Mouse (Mus musculus) hindbrain, embryonic 11.5 days (tissue): ENCODE measurements around the gene Capn10. TPM values are rescaled to one million over a fixed set of nuclear protein-coding genes. Genes with fewer than 3 reads are reported as not detected.
A peak's percentile ranks its signal among the peaks of the same experiment; 100 is the strongest.
"Not testable (repeated sequence)": the region's sequence is repeated elsewhere in the genome, so short reads cannot be mapped to it uniquely, and the experiment has no call there.

Experiments
- ATAC-seq: fragments of 200-750 bp; cut with Nextera tagmentation; 2 replicates; pipeline ENCODE4 v1.8.0; 2017; ENCODE audit warnings: mild to moderate bottlenecking, moderate TSS enrichment, moderate library complexity; ENCODE audit not compliant: low FRiP score
- DNase-seq: peaks from one replicate; pipeline ENCODE4 v3.0.0-alpha.2; 2015; ENCODE audit warnings: low spot score
- H3K27ac ChIP-seq: fragments of 300-500 bp; sonication (generic); 2 replicates; pipeline ENCODE4 v1.5.1; 2014; ENCODE audit warnings: mild to moderate bottlenecking, low read depth, low read length
- H3K27me3 ChIP-seq: fragments of 300-500 bp; sonication (generic); 2 replicates; pipeline ENCODE4 v1.6.1; 2014; ENCODE audit warnings: mild to moderate bottlenecking, low read length, moderate library complexity, mixed read lengths; ENCODE audit not compliant: control insufficient read depth, insufficient read depth
- H3K36me3 ChIP-seq: fragments of 300-500 bp; sonication (generic); 2 replicates; pipeline ENCODE4 v1.6.1; 2014; ENCODE audit warnings: mild to moderate bottlenecking, low read length, moderate library complexity, mixed read lengths; ENCODE audit not compliant: control insufficient read depth, insufficient read depth
- H3K4me1 ChIP-seq: fragments of 300-500 bp; sonication (generic); replicated peaks from 2 replicates; pipeline ENCODE4 v1.6.1; 2014; ENCODE audit warnings: low read length, mixed read lengths; ENCODE audit not compliant: control insufficient read depth, insufficient read depth
- H3K4me2 ChIP-seq: fragments of 300-500 bp; sonication (generic); replicated peaks from 2 replicates; pipeline ENCODE4 v1.6.1; 2014; ENCODE audit warnings: mild to moderate bottlenecking, low read depth, low read length
- H3K4me3 ChIP-seq: fragments of 300-500 bp; sonication (generic); 2 replicates; pipeline ENCODE4 v1.5.1; 2014; ENCODE audit warnings: low read depth, low read length
- H3K9ac ChIP-seq: fragments of 300-500 bp; sonication (generic); 2 replicates; pipeline ENCODE4 v1.6.1; 2014; ENCODE audit warnings: low read depth, low read length
- H3K9me3 ChIP-seq: fragments of 300-500 bp; sonication (generic); 2 replicates; pipeline ENCODE4 v1.6.1; 2016; ENCODE audit warnings: low read length; ENCODE audit not compliant: control insufficient read depth
- WGBS: fragments of 180-500 bp; shearing (Covaris S2); extraction: QIAGEN DNeasy Blood & Tissue Kit; methylation state at CpG from one replicate; pipeline ENCODE4 v1.1.7; 2014; 5-methylcytosine and 5-hydroxymethylcytosine counted together
- polyA plus RNA-seq: library from polyadenylated mRNA; unstranded; fragments of >200 nt; fragmentation: Nextera tagmentation; extraction: Ambion mirVana; gene quantifications from 2 replicates; pipeline ENCODE4 v1.2.1, GENCODE M21; 2014

Gene Capn10
- polyA plus RNA-seq, 1 experiment from 2014 or later, result 32.3 TPM

DNA sequence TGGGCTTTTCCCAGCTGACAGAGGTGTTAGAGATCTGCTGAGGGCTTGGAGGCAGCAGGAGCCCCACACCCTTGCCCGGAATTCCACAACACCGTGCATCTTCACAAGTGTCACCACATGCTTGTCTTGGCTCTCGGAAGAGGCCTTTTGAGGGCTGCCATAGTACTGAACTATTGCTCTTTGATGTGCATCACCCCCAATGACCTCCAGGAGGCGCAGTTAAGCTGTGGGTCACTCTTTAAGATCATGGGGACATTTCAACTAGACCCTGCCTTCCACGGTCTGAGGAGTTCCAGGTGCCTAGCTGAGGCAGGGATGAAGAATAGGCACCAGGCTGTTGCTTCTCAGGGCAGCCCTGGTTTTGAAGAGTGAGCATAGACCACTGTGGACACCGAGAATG lies 15.2 kb downstream of the Capn10 start:
- no peaks in the 10 kb centered on the region for H3K4me1 ChIP-seq
- DNase-seq (peak; percentile 42), ATAC-seq (no peak)
- H3K36me3 ChIP-seq, result no peaks in the 10 kb centered on the region
- 67% methylated on average over 6 of the region's 6 CpGs for WGBS
- H3K9me3 ChIP-seq, result no peaks in the 10 kb centered on the region
- no peaks in the 10 kb centered on the region for H3K27me3 ChIP-seq
- no peak overlapping the region for H3K4me2 ChIP-seq
- H3K4me3 ChIP-seq, result no peak overlapping the region
- no peak overlapping the region for H3K27ac ChIP-seq
- no peak overlapping the region for H3K9ac ChIP-seq

DNA sequence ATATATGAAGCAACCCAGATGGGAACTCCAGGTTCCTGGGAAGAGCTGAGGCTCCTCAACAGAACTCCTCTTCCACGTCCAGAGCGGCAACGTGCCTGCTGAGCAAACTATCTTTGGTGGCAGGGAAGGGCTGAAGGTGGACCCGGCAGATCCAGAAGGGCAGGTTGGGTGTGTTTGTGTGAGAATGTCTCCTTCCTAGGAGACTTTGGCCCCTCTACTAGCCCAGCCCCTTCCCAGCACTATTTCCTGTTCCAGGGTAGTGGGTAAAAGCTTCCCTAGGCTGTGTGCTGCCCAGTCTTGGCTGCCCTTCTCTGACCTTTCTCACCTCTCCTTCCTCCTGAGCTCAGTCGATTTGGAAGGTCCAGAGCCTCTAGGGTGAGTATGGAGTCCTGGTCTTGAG lies 16.4 kb downstream of the Capn10 start, which contains the start of gene Gpr35:
TSS of gene Gpr35 (plus strand) at position 259 of the 400 bp plus-strand sequence.
- no peaks in the 10 kb centered on the region for H3K9me3 ChIP-seq
- H3K4me1 ChIP-seq, result no peaks in the 10 kb centered on the region
- no peak within 1 kb of the TSS for H3K27ac ChIP-seq
- ATAC-seq (no peak), DNase-seq (no peak)
- H3K9ac ChIP-seq, result no peak within 1 kb of the TSS
- no peaks in the 10 kb centered on the region for H3K27me3 ChIP-seq
- H3K4me3 ChIP-seq, result no peak within 1 kb of the TSS
- no peak within 1 kb of the TSS for H3K4me2 ChIP-seq
- no peaks in the 10 kb centered on the region for H3K36me3 ChIP-seq
- WGBS, result 78% methylated on average over 5 of the region's 5 CpGs

DNA sequence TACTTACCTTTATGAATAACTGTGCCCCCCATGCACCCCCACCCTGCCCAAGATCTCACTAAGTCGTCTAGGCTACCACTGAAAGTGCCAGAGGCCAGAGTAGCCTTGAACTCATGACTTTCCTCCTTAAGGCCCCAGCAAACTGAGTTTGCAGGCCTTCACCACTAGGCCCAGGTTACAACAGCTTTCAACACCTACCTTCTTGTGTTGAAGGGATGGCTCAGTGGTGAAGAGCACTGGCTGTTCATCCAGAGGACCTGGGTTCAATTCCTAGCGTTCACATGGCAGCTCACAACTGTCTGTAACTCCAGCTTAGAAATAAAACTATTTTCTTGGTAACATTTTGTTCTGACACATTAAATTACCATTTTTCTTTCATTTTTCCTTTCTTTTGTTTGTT lies 19.5 kb downstream of the Capn10 start:
- Histone ChIP-seq H3K27ac (no peak overlapping the region), H3K27me3 (no peaks in the 10 kb centered on the region), H3K9ac (no peak overlapping the region), H3K4me3 (no peak overlapping the region), H3K4me2 (no peak overlapping the region), H3K9me3 (no peaks in the 10 kb centered on the region), H3K4me1 (no peaks in the 10 kb centered on the region), H3K36me3 (no peaks in the 10 kb centered on the region)
- DNase-seq, result no peak
- no peak for ATAC-seq
- WGBS, result 79% methylated on average over 2 of the region's 2 CpGs

DNA sequence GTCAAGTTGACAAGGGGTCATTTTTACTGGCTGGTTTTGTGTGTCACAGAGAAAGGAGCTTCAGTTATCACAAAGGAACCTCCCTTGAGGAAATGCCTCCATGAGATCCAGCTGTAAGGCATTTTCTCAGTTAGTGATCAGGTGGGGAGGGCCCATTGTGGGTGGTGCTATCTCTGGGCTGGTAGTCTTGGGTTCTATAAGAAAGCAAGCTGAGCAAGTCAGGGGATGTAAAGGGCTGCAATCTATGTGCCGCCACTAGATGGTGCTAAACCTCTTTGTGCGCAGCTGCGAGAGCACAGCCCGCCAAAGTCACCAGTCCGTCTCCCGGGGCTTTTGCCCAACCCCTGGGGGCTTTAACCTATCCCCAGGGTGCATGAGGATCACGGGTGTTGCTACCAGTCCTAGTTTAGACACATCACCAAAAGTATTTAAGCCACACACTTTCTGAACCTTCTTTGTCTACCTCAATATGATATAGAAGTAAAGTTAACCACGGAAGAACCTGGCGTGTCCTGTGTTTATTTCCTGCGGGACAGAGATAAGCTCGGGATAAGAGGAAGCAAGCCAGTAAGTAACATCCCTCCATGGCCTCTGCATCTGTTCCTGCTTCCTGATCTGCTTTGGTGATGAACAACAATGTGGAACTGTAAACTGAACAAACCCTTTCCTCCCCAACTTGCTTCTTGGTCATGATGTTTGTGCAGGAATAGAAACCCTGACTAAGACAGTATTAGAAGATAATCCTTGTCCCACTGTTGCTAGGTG lies 22.6 kb downstream of the Capn10 start:
- not testable (repeated sequence) for H3K27me3 ChIP-seq, H3K27ac ChIP-seq, H3K9me3 ChIP-seq, H3K4me1 ChIP-seq, H3K4me2 ChIP-seq, H3K9ac ChIP-seq, ATAC-seq, H3K36me3 ChIP-seq, H3K4me3 ChIP-seq
- peak; percentile 9 for DNase-seq
- WGBS, result 12% methylated on average over 11 of the region's 11 CpGs

DNA sequence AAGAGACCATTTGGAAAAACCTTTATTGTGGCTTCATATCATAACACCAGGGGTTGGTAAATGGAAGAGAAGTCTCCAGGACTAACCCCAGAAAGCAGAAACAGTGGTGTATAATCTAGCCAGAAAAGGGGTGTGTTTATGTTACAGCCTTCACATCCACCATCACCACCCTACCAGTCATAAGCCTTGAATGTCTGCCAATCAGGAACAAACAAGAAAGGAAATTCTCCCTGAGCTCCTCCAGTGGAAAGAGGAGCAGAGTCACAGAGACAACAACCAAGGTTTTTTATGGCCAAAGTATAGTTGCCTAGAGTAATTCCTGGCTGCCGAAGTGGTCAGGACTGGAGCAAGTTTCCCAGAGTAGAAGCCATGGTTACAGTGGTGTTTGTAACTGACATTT lies 24.8 kb downstream of the Capn10 start:
- DNase-seq (no peak), ATAC-seq (no peak)
- H3K36me3 ChIP-seq, result no peaks in the 10 kb centered on the region
- no peaks in the 10 kb centered on the region for H3K9me3 ChIP-seq
- H3K4me3 ChIP-seq, result no peak overlapping the region
- 91% methylated on average over 1 of the region's 1 CpGs for WGBS
- H3K4me2 ChIP-seq, result no peak overlapping the region
- no peaks in the 10 kb centered on the region for H3K4me1 ChIP-seq
- no peaks in the 10 kb centered on the region for H3K27me3 ChIP-seq
- no peak overlapping the region for H3K9ac ChIP-seq
- H3K27ac ChIP-seq, result no peak overlapping the region

DNA sequence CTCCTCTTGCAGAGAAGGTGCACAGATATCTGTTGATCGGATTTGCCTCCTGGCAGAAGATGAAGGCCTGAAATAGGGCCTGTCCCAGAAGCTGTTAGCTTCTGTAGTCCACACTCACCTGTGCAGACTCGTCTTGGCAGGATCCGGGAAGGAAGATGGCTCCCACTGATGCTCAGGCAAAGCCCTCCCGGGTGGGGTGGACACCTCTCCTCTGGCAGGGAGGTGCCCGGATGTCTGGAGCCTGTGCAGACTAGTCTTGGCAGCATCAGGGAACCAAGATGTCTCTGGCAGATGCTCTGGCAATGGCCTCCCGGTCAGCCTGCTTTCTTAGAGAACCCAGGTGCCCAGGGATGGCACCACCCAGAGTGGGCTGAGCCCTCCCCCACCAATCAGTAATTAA lies 36.6 kb downstream of the Capn10 start:
- not testable (repeated sequence) for H3K27ac ChIP-seq, H3K27me3 ChIP-seq, H3K36me3 ChIP-seq, H3K4me2 ChIP-seq, H3K9ac ChIP-seq, H3K4me3 ChIP-seq, ATAC-seq, H3K9me3 ChIP-seq, H3K4me1 ChIP-seq, DNase-seq
- WGBS, result 85% methylated on average over 6 of the region's 6 CpGs

DNA sequence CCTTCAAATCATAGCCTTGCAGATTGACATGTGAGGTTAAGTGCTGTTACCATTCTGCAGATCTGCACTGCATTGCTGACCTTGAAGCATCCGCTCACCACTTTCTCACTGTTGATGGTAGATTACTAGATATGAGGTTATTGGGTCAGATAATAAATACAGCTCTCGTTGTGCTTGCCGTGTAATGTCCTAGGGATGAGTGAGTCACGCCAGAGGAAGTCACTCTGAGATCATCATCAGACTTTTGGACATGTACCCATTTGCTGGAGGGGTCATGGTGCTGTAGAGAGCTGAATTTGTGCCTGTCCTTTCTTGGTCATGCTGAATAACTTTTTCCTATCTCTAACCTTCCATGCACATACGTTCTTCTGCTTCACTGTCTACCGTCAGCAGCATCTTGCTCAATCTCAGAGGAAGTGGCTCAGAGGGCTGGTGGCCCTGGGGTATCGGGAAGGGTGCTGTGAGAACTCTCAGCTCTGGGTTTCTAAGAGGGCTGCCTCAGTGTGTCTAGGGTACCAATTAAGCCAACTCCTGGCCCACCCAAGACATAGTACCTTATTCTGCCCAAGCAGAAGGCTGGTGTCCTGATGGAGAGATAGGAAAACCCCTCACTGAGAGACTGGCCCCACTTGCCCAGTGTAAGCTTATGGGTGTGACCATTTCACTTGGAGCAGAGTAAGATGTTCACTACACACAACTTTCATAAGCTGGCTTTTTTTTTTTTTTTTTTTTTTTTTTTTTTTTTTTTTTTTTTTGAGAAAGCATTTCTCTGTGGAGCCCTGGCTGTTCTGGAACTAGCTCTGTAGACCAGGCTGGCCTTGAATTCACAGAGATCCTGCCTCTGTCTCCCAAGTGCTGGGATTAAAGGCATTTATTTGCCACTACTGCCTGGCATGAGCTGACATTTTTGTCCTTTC lies 38.0 kb downstream of the Capn10 start:
- Histone ChIP-seq H3K4me1 (no peaks in the 10 kb centered on the region), H3K9me3 (no peaks in the 10 kb centered on the region), H3K4me2 (no peak overlapping the region), H3K27me3 (no peaks in the 10 kb centered on the region), H3K4me3 (no peak overlapping the region), H3K9ac (no peak overlapping the region), H3K27ac (no peak overlapping the region), H3K36me3 (no peaks in the 10 kb centered on the region)
- no peak for ATAC-seq
- WGBS, result 90% methylated on average over 7 of the region's 7 CpGs
- DNase-seq, result no peak

DNA sequence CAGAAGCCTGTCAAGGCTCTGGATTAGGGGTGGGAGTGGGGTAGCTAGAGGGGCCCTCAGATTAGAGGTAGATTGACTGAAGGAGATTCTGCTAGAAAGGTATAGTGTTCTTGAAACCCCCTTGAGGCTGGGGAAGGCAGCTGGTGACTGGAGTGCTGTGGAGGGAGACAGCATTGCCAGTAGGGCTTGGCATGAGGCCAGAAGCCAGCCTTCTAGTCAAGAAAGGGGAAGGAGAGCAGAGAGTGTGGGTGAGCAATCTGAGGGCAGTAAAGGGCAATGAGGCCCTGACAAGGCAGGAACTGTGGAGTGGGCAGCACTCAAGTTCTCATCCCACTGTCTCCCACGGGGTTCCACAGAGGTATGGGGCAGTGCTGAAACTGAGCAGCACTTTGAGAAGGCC lies 38.7 kb downstream of the Capn10 start:
- no peak overlapping the region for H3K4me2 ChIP-seq
- 73% methylated on average over 1 of the region's 1 CpGs for WGBS
- no peak overlapping the region for H3K4me3 ChIP-seq
- ATAC-seq (no peak), DNase-seq (no peak)
- no peaks in the 10 kb centered on the region for H3K4me1 ChIP-seq
- H3K36me3 ChIP-seq, result no peaks in the 10 kb centered on the region
- no peak overlapping the region for H3K9ac ChIP-seq
- H3K9me3 ChIP-seq, result no peaks in the 10 kb centered on the region
- H3K27me3 ChIP-seq, result no peaks in the 10 kb centered on the region
- H3K27ac ChIP-seq, result no peak overlapping the region
